Mouse (Mus musculus) intestine, embryonic 16.5 days (tissue): ENCODE data around the gene Akr1cl. TPM values are rescaled to one million over a fixed set of nuclear protein-coding genes. Genes with fewer than 3 reads are reported as not detected.
A peak's percentile ranks its signal among the peaks of the same experiment; 100 is the strongest.

Experiments used
- ATAC-seq: fragments of 200-750 bp; cut with Nextera tagmentation; 2 replicates; pipeline ENCODE4 v1.8.0; 2017; ENCODE audit warnings: moderate TSS enrichment, moderate library complexity
- H3K27ac ChIP-seq: fragments of 300-500 bp; sonication (generic); 2 replicates; pipeline ENCODE4 v1.5.1; 2014; ENCODE audit warnings: mild to moderate bottlenecking, low read length
- H3K27me3 ChIP-seq: fragments of 300-500 bp; sonication (generic); replicated peaks from 2 replicates; pipeline ENCODE4 v1.6.1; 2014; ENCODE audit warnings: low read length, control low read depth, mixed read lengths; ENCODE audit not compliant: control insufficient read depth, insufficient read depth
- H3K36me3 ChIP-seq: fragments of 300-500 bp; sonication (generic); 2 replicates; pipeline ENCODE4 v1.6.1; 2014; ENCODE audit warnings: low read length, control low read depth; ENCODE audit not compliant: control insufficient read depth, insufficient read depth
- H3K4me1 ChIP-seq: fragments of 300-500 bp; sonication (generic); 2 replicates; pipeline ENCODE4 v1.6.1; 2014; ENCODE audit warnings: low read length, control low read depth, mixed read lengths; ENCODE audit not compliant: control insufficient read depth, insufficient read depth
- H3K4me2 ChIP-seq: fragments of 300-500 bp; sonication (generic); 2 replicates; pipeline ENCODE4 v1.6.1; 2014; ENCODE audit warnings: low read depth, low read length, control low read depth
- H3K4me3 ChIP-seq: fragments of 300-500 bp; sonication (generic); 2 replicates; pipeline ENCODE4 v1.5.1; 2014; ENCODE audit warnings: mild to moderate bottlenecking, low read length
- H3K9ac ChIP-seq: fragments of 300-500 bp; sonication (generic); 2 replicates; pipeline ENCODE4 v1.6.1; 2014; ENCODE audit warnings: low read depth, low read length
- H3K9me3 ChIP-seq: fragments of 300-500 bp; sonication (generic); 2 replicates; pipeline ENCODE4 v1.6.1; 2016; ENCODE audit warnings: low read length, control low read depth; ENCODE audit not compliant: control insufficient read depth
- WGBS: fragments of 180-500 bp; shearing (Covaris S2); extraction: QIAGEN DNeasy Blood & Tissue Kit; methylation state at CpG from one replicate; pipeline ENCODE4 v1.1.7; 2014; 5-methylcytosine and 5-hydroxymethylcytosine counted together
- polyA plus RNA-seq: library from polyadenylated mRNA; unstranded; fragments of >200 nt; fragmentation: Nextera tagmentation; extraction: Ambion mirVana; gene quantifications from 2 replicates; pipeline ENCODE4 v1.2.1, GENCODE M21; 2015

The Akr1cl gene
- polyA plus RNA-seq, 1 experiment from 2014 or later: 1.4 TPM

- H3K27me3 ChIP-seq: no peaks in the 10 kb centered on the region
- no peak overlapping the region for H3K9ac ChIP-seq
- H3K9me3 ChIP-seq: no peaks in the 10 kb centered on the region
- no peaks in the 10 kb centered on the region for H3K4me1 ChIP-seq
- H3K36me3 ChIP-seq: no peaks in the 10 kb centered on the region
- ATAC-seq: no peak
- H3K4me3 ChIP-seq: no peak overlapping the region
- no peak overlapping the region for H3K4me2 ChIP-seq
- no peak overlapping the region for H3K27ac ChIP-seq
- 84% methylated on average over 4 of the region's 4 CpGs for WGBS
These were observed 19.8 kb downstream of the Akr1cl start for GRCm38 (mm10) chr1:65012726-65013125.

- H3K9me3 ChIP-seq: no peaks in the 10 kb centered on the region
- H3K4me1 ChIP-seq: no peaks in the 10 kb centered on the region
- no peak overlapping the region for H3K27ac ChIP-seq
- no peaks in the 10 kb centered on the region for H3K36me3 ChIP-seq
- no peak overlapping the region for H3K9ac ChIP-seq
- H3K4me2 ChIP-seq: no peak overlapping the region
- H3K27me3 ChIP-seq: no peaks in the 10 kb centered on the region
- WGBS: 16% methylated on average over 9 of the region's 9 CpGs
- ATAC-seq: peak; percentile 80
- no peak overlapping the region for H3K4me3 ChIP-seq
These were observed 22.4 kb downstream of the Akr1cl start for GRCm38 (mm10) chr1:65010153-65010552.

- Histone ChIP-seq H3K36me3 (no peaks in the 10 kb centered on the region), H3K9ac (no peak overlapping the region), H3K4me3 (no peak overlapping the region), H3K9me3 (no peaks in the 10 kb centered on the region), H3K4me1 (no peaks in the 10 kb centered on the region), H3K27me3 (no peaks in the 10 kb centered on the region), H3K4me2 (no peak overlapping the region), H3K27ac (no peak overlapping the region)
- ATAC-seq: no peak
- WGBS: 64% methylated on average over 6 of the region's 6 CpGs
These were observed 27.0 kb downstream of the Akr1cl start for GRCm38 (mm10) chr1:65005575-65005974.

GRCm38 (mm10) chr1:65004526-65004925 lies 28.0 kb downstream of the Akr1cl start:
- ATAC-seq: no peak
- Histone ChIP-seq H3K9ac (no peak overlapping the region), H3K4me3 (no peak overlapping the region), H3K4me2 (no peak overlapping the region), H3K9me3 (no peaks in the 10 kb centered on the region), H3K27me3 (no peaks in the 10 kb centered on the region), H3K4me1 (no peaks in the 10 kb centered on the region), H3K27ac (no peak overlapping the region), H3K36me3 (no peaks in the 10 kb centered on the region)
- 74% methylated on average over 4 of the region's 4 CpGs for WGBS

- no peaks in the 10 kb centered on the region for H3K27me3 ChIP-seq
- H3K4me3 ChIP-seq: no peak overlapping the region
- H3K9ac ChIP-seq: no peak overlapping the region
- WGBS: 62% methylated on average over 4 of the region's 4 CpGs
- H3K4me2 ChIP-seq: no peak overlapping the region
- H3K4me1 ChIP-seq: no peaks in the 10 kb centered on the region
- no peak overlapping the region for H3K27ac ChIP-seq
- ATAC-seq: peak; percentile 62; the same call in 1 of the 2 replicates
- no peaks in the 10 kb centered on the region for H3K36me3 ChIP-seq
- H3K9me3 ChIP-seq: no peaks in the 10 kb centered on the region
These were observed 39.4 kb downstream of the Akr1cl start for GRCm38 (mm10) chr1:64993206-64993605.

- Histone ChIP-seq H3K4me1 (no peaks in the 10 kb centered on the region), H3K27ac (no peak overlapping the region), H3K27me3 (no peaks in the 10 kb centered on the region), H3K9me3 (no peaks in the 10 kb centered on the region), H3K36me3 (no peaks in the 10 kb centered on the region), H3K9ac (no peak overlapping the region), H3K4me3 (no peak overlapping the region), H3K4me2 (no peak overlapping the region)
- ATAC-seq: no peak
These were observed 44.4 kb downstream of the Akr1cl start for GRCm38 (mm10) chr1:64988176-64988575.

GRCm38 (mm10) chr1:64986120-64986519 lies 46.4 kb downstream of the Akr1cl start:
- no peak overlapping the region for H3K27ac ChIP-seq
- H3K27me3 ChIP-seq: no peaks in the 10 kb centered on the region
- H3K4me3 ChIP-seq: no peak overlapping the region
- no peak overlapping the region for H3K9ac ChIP-seq
- H3K4me2 ChIP-seq: no peak overlapping the region
- H3K36me3 ChIP-seq: no peaks in the 10 kb centered on the region
- no peaks in the 10 kb centered on the region for H3K9me3 ChIP-seq
- H3K4me1 ChIP-seq: no peaks in the 10 kb centered on the region
- ATAC-seq: 0 out of 2 replicates have a peak, but pooled peaks have one; percentile 38
- 39% methylated on average over 7 of the region's 7 CpGs for WGBS

GRCm38 (mm10) chr1:64983247-64983646 lies 49.3 kb downstream of the Akr1cl start:
- no peaks in the 10 kb centered on the region for H3K9me3 ChIP-seq
- no peak for ATAC-seq

GRCm38 (mm10) chr1:64978321-64978799 lies 54.2 kb downstream of the Akr1cl start:
- Histone ChIP-seq H3K9me3 (no peaks in the 10 kb centered on the region), H3K9ac (no peak overlapping the region), H3K4me1 (no peaks in the 10 kb centered on the region), H3K4me2 (no peak overlapping the region), H3K27me3 (no peaks in the 10 kb centered on the region), H3K4me3 (no peak overlapping the region), H3K36me3 (no peaks in the 10 kb centered on the region), H3K27ac (no peak overlapping the region)
- ATAC-seq: no peak
- WGBS: 74% methylated on average over 7 of the region's 7 CpGs

More at GRCm38 (mm10) chr1:64983247-64983646, 49.3 kb downstream of the Akr1cl start:
- Histone ChIP-seq H3K27ac (no peak overlapping the region), H3K4me1 (no peaks in the 10 kb centered on the region), H3K27me3 (no peaks in the 10 kb centered on the region), H3K4me2 (no peak overlapping the region), H3K36me3 (no peaks in the 10 kb centered on the region), H3K4me3 (no peak overlapping the region), H3K9ac (no peak overlapping the region)
- 72% methylated on average over 3 of the region's 3 CpGs for WGBS

GRCm38 (mm10) chr1:64975346-64975745 lies 57.2 kb downstream of the Akr1cl start:
- Histone ChIP-seq H3K4me2 (no peak overlapping the region), H3K27me3 (no peaks in the 10 kb centered on the region), H3K9ac (no peak overlapping the region), H3K9me3 (no peaks in the 10 kb centered on the region), H3K27ac (no peak overlapping the region), H3K36me3 (no peaks in the 10 kb centered on the region), H3K4me1 (no peaks in the 10 kb centered on the region), H3K4me3 (no peak overlapping the region)
- no peak for ATAC-seq
- 50% methylated on average over 7 of the region's 7 CpGs for WGBS
